Mouse (Mus musculus) bone marrow, adult 2 months (tissue): ENCODE measurements around the gene Ckap4.

ENCODE experiments used
- CTCF ChIP-seq: fragments of 200-500 bp; IDR thresholded peaks from 2 replicates; pipeline ENCODE4 v1.5.1; 2011; ENCODE audit warnings: low read length, control low read depth; ENCODE audit not compliant: control insufficient read depth, insufficient read depth
- POLR2A ChIP-seq: fragments of 200-500 bp; IDR thresholded peaks from 2 replicates; pipeline ENCODE4 v1.6.1; 2011; ENCODE audit warnings: low read depth, mild to moderate bottlenecking, control low read depth, low read length, borderline replicate concordance; ENCODE audit not compliant: control insufficient read depth

- TF ChIP-seq POLR2A (no peak), CTCF (peak; percentile 92)
Observed at GRCm38 (mm10) chr10:84514038-84514578, 19.8 kb downstream of the Ckap4 start.
